Mouse (Mus musculus): Measurements from ENCODE around the gene Cyfip1. TPM values are rescaled to one million over a fixed set of nuclear protein-coding genes. Genes with fewer than 3 reads are reported as not detected.

The Cyfip1 gene
- total RNA-seq, 2 experiments from 2014 or later, result 117 to 130 TPM

- DNase-seq (ENCODE audit: low spot score in 2 of 2), result no peak
- H3K4me3 ChIP-seq, result peak overlapping the region; percentile 44
Measured at GRCm38 (mm10) chr7:55968258-55968901, 126.8 kb downstream of the Cyfip1 start.

DNA sequence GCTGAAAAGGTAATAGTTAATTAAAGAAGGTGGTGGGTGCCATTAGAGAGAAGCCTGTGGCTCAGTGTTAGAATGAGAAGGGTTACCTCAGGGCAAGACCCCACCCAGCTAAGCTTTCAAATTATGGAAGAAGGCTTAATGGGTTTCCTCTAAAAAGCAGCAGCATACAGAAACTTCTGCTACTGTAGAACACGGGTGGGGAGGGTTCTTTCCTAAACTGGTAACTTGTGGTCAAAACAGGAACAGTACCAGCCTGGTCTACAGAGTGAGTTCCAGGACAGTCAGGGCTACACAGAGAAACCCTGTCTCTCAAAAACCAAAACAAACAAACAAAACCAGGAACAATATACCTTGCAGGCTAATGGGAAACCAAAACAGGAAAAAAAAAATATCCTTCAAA lies 127.9 kb downstream of the Cyfip1 start:
- no peak for TF ChIP-seq CTCF (conservative IDR thresholded peaks at IDR 0.05)
- DNase-seq (ENCODE audit: low spot score in 2 of 2), result no peak
- H3K4me3 ChIP-seq, result no peak overlapping the region
- H3K27ac ChIP-seq, result peak overlapping the region; percentile 9; the same call in 1 of the 2 replicates

More at GRCm38 (mm10) chr7:55968258-55968901, 126.8 kb downstream of the Cyfip1 start:
- no peak for TF ChIP-seq CTCF (conservative IDR thresholded peaks at IDR 0.05)
- H3K27ac ChIP-seq, result no peak overlapping the region; the same call in 1 of the 2 replicates

- TF ChIP-seq CTCF (conservative IDR thresholded peaks at IDR 0.05), result peak; percentile 59
- no peak overlapping the region for H3K27ac ChIP-seq
- peak in 1 of 2 experiments; percentile 6 for DNase-seq (ENCODE audit: low spot score in 2 of 2)
- no peak overlapping the region for H3K4me3 ChIP-seq
Measured at GRCm38 (mm10) chr7:55974429-55974828, 132.9 kb downstream of the Cyfip1 start.

DNA sequence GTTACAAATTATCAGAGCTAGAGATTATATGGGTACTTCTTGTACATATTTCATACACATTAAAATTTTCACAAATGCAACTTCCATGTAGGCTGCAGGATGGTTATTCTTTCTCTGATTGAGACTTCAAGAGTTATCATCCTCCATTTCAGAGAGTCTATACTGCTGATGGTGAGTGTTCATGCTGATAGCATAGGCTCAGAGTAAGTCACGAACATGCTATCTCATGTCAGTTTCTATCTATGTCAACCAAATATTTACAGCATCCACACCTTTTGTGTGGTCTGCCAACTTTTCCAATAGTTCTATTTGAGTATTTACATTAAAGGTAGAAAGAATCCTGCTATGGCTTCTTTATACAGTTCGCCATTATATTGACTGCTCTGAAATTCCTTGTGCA lies 140.0 kb downstream of the Cyfip1 start:
- no peak overlapping the region for H3K4me3 ChIP-seq
- no peak for TF ChIP-seq CTCF (conservative IDR thresholded peaks at IDR 0.05)
- no peak for DNase-seq (ENCODE audit: low spot score in 2 of 2)
- no peak overlapping the region for H3K27ac ChIP-seq

Other genes with a start within 250 kb of the Cyfip1 start
- 10 to 100 TPM; 12.1 to 12.8 TPM for gene Siglech, start 73.6 kb upstream of the Cyfip1 start, total RNA-seq (2021)
- gene Tubgcp5, start 47.6 kb upstream of the Cyfip1 start, total RNA-seq (2021), result 10 to 100 TPM; 29.5 to 32.9 TPM
- 10 to 100 TPM; 44.3 to 49.9 TPM for gene Nipa2, start 120.7 kb downstream of the Cyfip1 start, total RNA-seq (2021)
- 10 to 100 TPM; 56.6 to 59.1 TPM for gene Nipa1, start 178.2 kb downstream of the Cyfip1 start, total RNA-seq (2021)
- 100 to 1,000 TPM; 136 to 146 TPM for gene Herc2, start 208.5 kb downstream of the Cyfip1 start, total RNA-seq (2021)

Data from layer of hippocampus, adult 2 months (tissue).